Mouse (Mus musculus) olfactory bulb, adult 2 months (tissue): Measurements from ENCODE around the gene Sidt1.

ENCODE experiments used
- CTCF ChIP-seq: fragments of 200-500 bp; IDR thresholded peaks from 2 replicates; pipeline ENCODE4 v1.5.1; 2012; ENCODE audit warnings: low read depth, mild to moderate bottlenecking, low read length, moderate library complexity; ENCODE audit not compliant: insufficient read depth
- POLR2A ChIP-seq: fragments of 200-500 bp; IDR thresholded peaks from 2 replicates; pipeline ENCODE4 v1.6.1; 2012; ENCODE audit warnings: mild to moderate bottlenecking, low read depth, low read length, moderate library complexity; ENCODE audit not compliant: insufficient read depth

DNA sequence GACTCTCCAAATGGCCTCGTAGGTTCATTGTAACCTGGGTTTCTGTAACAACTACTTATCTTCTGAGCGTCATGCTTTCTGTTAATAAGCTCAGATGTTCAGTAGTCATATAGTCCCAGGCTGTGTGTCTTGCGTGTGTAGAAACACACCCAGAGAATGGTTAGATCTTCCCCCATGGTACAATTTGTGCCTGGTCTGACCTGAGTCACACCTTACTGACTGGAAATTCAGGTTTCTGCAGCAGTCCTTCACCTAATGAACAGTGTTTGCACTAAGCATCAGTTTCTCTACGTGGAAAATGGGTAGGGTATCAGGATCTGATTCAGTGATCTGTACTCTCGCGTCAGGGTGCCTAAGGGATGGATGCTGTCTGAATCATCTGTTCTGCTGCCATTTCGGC, 100.0 kb downstream of the Sidt1 start:
- no peak for TF ChIP-seq POLR2A
- TF ChIP-seq CTCF: no peak
